Mouse (Mus musculus) embryonic facial prominence, embryonic 14.5 days (tissue): ENCODE data around the gene Gnl1. TPM values are rescaled to one million over a fixed set of nuclear protein-coding genes. Genes with fewer than 3 reads are reported as not detected.
"Not testable (repeated sequence)": the region's sequence is repeated elsewhere in the genome, so short reads cannot be mapped to it uniquely, and the experiment has no call there.

ENCODE experiments used
- ATAC-seq: fragments of 200-750 bp; cut with Nextera tagmentation; 2 replicates; pipeline ENCODE4 v1.8.0; 2017; ENCODE audit warnings: low read depth, moderate number of reproducible peaks, moderate TSS enrichment
- DNase-seq: peaks from one replicate; pipeline ENCODE4 v3.0.0-alpha.2; 2015; ENCODE audit warnings: low spot score
- H3K27ac ChIP-seq: fragments of 300-500 bp; sonication (generic); replicated peaks from 2 replicates; pipeline ENCODE4 v1.5.1; 2014; ENCODE audit warnings: low read depth, mild to moderate bottlenecking, low read length, moderate library complexity
- H3K27me3 ChIP-seq: fragments of 300-500 bp; sonication (generic); replicated peaks from 2 replicates; pipeline ENCODE4 v1.6.1; 2014; ENCODE audit warnings: low read length; ENCODE audit not compliant: control insufficient read depth, insufficient read depth
- H3K36me3 ChIP-seq: fragments of 300-500 bp; sonication (generic); 2 replicates; pipeline ENCODE4 v1.6.1; 2014; ENCODE audit warnings: low read length, mixed read lengths; ENCODE audit not compliant: control insufficient read depth, insufficient read depth
- H3K4me1 ChIP-seq: fragments of 300-500 bp; sonication (generic); 2 replicates; pipeline ENCODE4 v1.6.1; 2014; ENCODE audit warnings: antibody characterized with exemption, low read length; ENCODE audit not compliant: control insufficient read depth, insufficient read depth
- H3K4me2 ChIP-seq: fragments of 300-500 bp; sonication (generic); 2 replicates; pipeline ENCODE4 v1.6.1; 2014; ENCODE audit warnings: low read depth, mild to moderate bottlenecking, low read length, moderate library complexity, mixed read lengths
- H3K4me3 ChIP-seq: fragments of 300-500 bp; sonication (generic); 2 replicates; pipeline ENCODE4 v1.5.1; 2014; ENCODE audit warnings: low read depth, mild to moderate bottlenecking, low read length
- H3K9ac ChIP-seq: fragments of 300-500 bp; sonication (generic); 2 replicates; pipeline ENCODE4 v1.6.1; 2014; ENCODE audit warnings: low read depth, mild to moderate bottlenecking, low read length, moderate library complexity, mixed read lengths
- H3K9me3 ChIP-seq: fragments of 300-500 bp; sonication (generic); 2 replicates; pipeline ENCODE4 v1.6.1; 2016; ENCODE audit warnings: low read length; ENCODE audit not compliant: control insufficient read depth
- WGBS: fragments of 180-500 bp; shearing (Covaris S2); extraction: QIAGEN DNeasy Blood & Tissue Kit; methylation state at CpG from one replicate; pipeline ENCODE4 v1.1.7; 2014; 5-methylcytosine and 5-hydroxymethylcytosine counted together
- polyA plus RNA-seq: library from polyadenylated mRNA; unstranded; fragments of >200 nt; fragmentation: Nextera tagmentation; extraction: Ambion mirVana; gene quantifications from 2 replicates; pipeline ENCODE4 v1.2.1, GENCODE M21; 2014

Gnl1 gene
- polyA plus RNA-seq: 39.9 and 46.3 TPM in 2 replicates

- DNase-seq: peak; percentile 95
- H3K4me2 ChIP-seq: peak within 1 kb of the TSS; percentile 68
- peaks cover 55% of the 10 kb centered on the region for H3K36me3 ChIP-seq
- under 1% methylated on average over 49 of the region's 109 CpGs for WGBS
- H3K9me3 ChIP-seq: no peaks in the 10 kb centered on the region
- H3K27me3 ChIP-seq: no peaks in the 10 kb centered on the region
- H3K9ac ChIP-seq: peak within 1 kb of the TSS; percentile 81
- 0 out of 2 replicates have a peak, but pooled peaks cover 3% of the 10 kb centered on the region for H3K4me1 ChIP-seq
- peak within 1 kb of the TSS; percentile 90 for H3K4me3 ChIP-seq
- ATAC-seq: peak; percentile 89
- H3K27ac ChIP-seq: peak within 1 kb of the TSS; percentile 98
Observed at GRCm38 (mm10) chr17:35979401-35980362, at the start of gene Gnl1, which contains the start of gene Prr3. TSS of gene Gnl1 (plus strand) at chr17:35979851. TSS of gene Prr3 (minus strand) at chr17:35980236.

GRCm38 (mm10) chr17:35930627-35931026, 49.0 kb upstream of the Gnl1 start:
- H3K27ac ChIP-seq: no peak overlapping the region
- peaks cover 52% of the 10 kb centered on the region for H3K36me3 ChIP-seq
- no peak overlapping the region for H3K4me2 ChIP-seq
- no peaks in the 10 kb centered on the region for H3K4me1 ChIP-seq
- H3K9me3 ChIP-seq: no peaks in the 10 kb centered on the region
- no peak overlapping the region for H3K9ac ChIP-seq
- no peak overlapping the region for H3K4me3 ChIP-seq
- DNase-seq (no peak), ATAC-seq (no peak)
- 95% methylated on average over 12 of the region's 12 CpGs for WGBS
- no peaks in the 10 kb centered on the region for H3K27me3 ChIP-seq

GRCm38 (mm10) chr17:35932608-35933007, 47.0 kb upstream of the Gnl1 start:
- Histone ChIP-seq H3K4me1 (no peaks in the 10 kb centered on the region), H3K4me3 (no peak overlapping the region), H3K9me3 (no peaks in the 10 kb centered on the region), H3K27ac (no peak overlapping the region), H3K4me2 (no peak overlapping the region), H3K27me3 (no peaks in the 10 kb centered on the region), H3K9ac (no peak overlapping the region), H3K36me3 (peaks cover 35% of the 10 kb centered on the region)
- DNase-seq (no peak), ATAC-seq (no peak)
- 87% methylated on average over 4 of the region's 4 CpGs for WGBS

- not testable (repeated sequence) for H3K9me3 ChIP-seq, H3K27me3 ChIP-seq, H3K27ac ChIP-seq, DNase-seq, H3K4me2 ChIP-seq, H3K4me1 ChIP-seq, H3K36me3 ChIP-seq, H3K9ac ChIP-seq, ATAC-seq, H3K4me3 ChIP-seq
- WGBS: 83% methylated on average over 14 of the region's 14 CpGs
Observed at GRCm38 (mm10) chr17:35935763-35936162, 43.9 kb upstream of the Gnl1 start.

- no peaks in the 10 kb centered on the region for H3K27me3 ChIP-seq
- ATAC-seq (peak; percentile 70; the same call in 1 of the 2 replicates), DNase-seq (peak; percentile 63)
- no peak overlapping the region for H3K27ac ChIP-seq
- 39% methylated on average over 2 of the region's 2 CpGs for WGBS
- H3K4me3 ChIP-seq: no peak overlapping the region
- no peak overlapping the region for H3K4me2 ChIP-seq
- no peaks in the 10 kb centered on the region for H3K36me3 ChIP-seq
- H3K4me1 ChIP-seq: no peaks in the 10 kb centered on the region
- no peak overlapping the region for H3K9ac ChIP-seq
- no peaks in the 10 kb centered on the region for H3K9me3 ChIP-seq
Observed at GRCm38 (mm10) chr17:35937700-35938348, 41.8 kb upstream of the Gnl1 start.

GRCm38 (mm10) chr17:35939108-35939507, 40.5 kb upstream of the Gnl1 start:
- DNase-seq: no peak
- no peaks in the 10 kb centered on the region for H3K36me3 ChIP-seq
- no peak for ATAC-seq
- H3K27me3 ChIP-seq: no peaks in the 10 kb centered on the region
- WGBS: 55% methylated on average over 2 of the region's 2 CpGs
- H3K9me3 ChIP-seq: no peaks in the 10 kb centered on the region
- no peak overlapping the region for H3K4me3 ChIP-seq
- no peak overlapping the region for H3K9ac ChIP-seq
- no peak overlapping the region for H3K4me2 ChIP-seq
- no peaks in the 10 kb centered on the region for H3K4me1 ChIP-seq
- no peak overlapping the region for H3K27ac ChIP-seq

GRCm38 (mm10) chr17:35939941-35940340, 39.7 kb upstream of the Gnl1 start:
- Histone ChIP-seq H3K4me3 (no peak overlapping the region), H3K9me3 (no peaks in the 10 kb centered on the region), H3K27ac (no peak overlapping the region), H3K36me3 (no peaks in the 10 kb centered on the region), H3K4me2 (no peak overlapping the region), H3K27me3 (no peaks in the 10 kb centered on the region), H3K9ac (no peak overlapping the region), H3K4me1 (no peaks in the 10 kb centered on the region)
- WGBS: 51% methylated on average over 1 of the region's 1 CpGs
- no peak for DNase-seq
- ATAC-seq: no peak

GRCm38 (mm10) chr17:35950946-35951345, 28.7 kb upstream of the Gnl1 start:
- H3K4me1 ChIP-seq, H3K27me3 ChIP-seq, H3K36me3 ChIP-seq, ATAC-seq, H3K9ac ChIP-seq, H3K4me2 ChIP-seq, H3K27ac ChIP-seq, H3K4me3 ChIP-seq, DNase-seq, H3K9me3 ChIP-seq: not testable (repeated sequence)
